In genomic region chr6:85500416-85500815, GRCm38 (mm10) we compare ENCODE assay signal across 22 mouse cellular contexts. TPM values are rescaled to one million over a fixed set of nuclear protein-coding genes. Genes with fewer than 3 reads are reported as not detected.
"Had no signal": no experiment of that assay in that cellular context is flagged by ENCODE, and none has a peak within 500 bp of the region (broad histone marks: within the 10 kb centered on the region; RNA-seq: fewer than 3 reads in every experiment).

No protein-coding gene starts in this region.

- H3K27ac ChIP-seq: kidney, embryonic 15.5 days; liver, embryonic 13.5 days; neural tube, embryonic 12.5 days had no signal

- DNase-seq: kidney, adult 8-10 months; kidney, postnatal 10 days; kidney, postnatal 36 days; layer of hippocampus, adult 9-11 months; liver, embryonic 13.5 days; lung, adult 2 months; lung, postnatal 14 days; lung, postnatal 4 days; midbrain, embryonic 14.5 days; retina, postnatal 1 day; right cerebral cortex, postnatal 25 days; thymus, adult 18-20 months; thymus, postnatal 36 days had no signal

- H3K9me3 ChIP-seq: kidney, embryonic 15.5 days; liver, embryonic 13.5 days; neural tube, embryonic 12.5 days had no signal

- H3K4me2 ChIP-seq: kidney, embryonic 15.5 days; liver, embryonic 13.5 days; midbrain, embryonic 11.5 days; neural tube, embryonic 12.5 days had no signal

- H3K36me3 ChIP-seq: kidney, embryonic 15.5 days; liver, embryonic 13.5 days; neural tube, embryonic 12.5 days had no signal

- H3K9ac ChIP-seq: kidney, embryonic 15.5 days; liver, embryonic 13.5 days; neural tube, embryonic 12.5 days had no signal

- H3K4me3 ChIP-seq: kidney, embryonic 15.5 days; liver, embryonic 13.5 days; neural tube, embryonic 12.5 days had no signal

RNA-seq across cellular contexts. Expression of gene Fbxo41, which starts 2.4 kb away (rescaled TPM):
- polyA plus RNA-seq: liver, adult 2 months; liver, embryonic 13.5 days; liver, embryonic 16.5 days had no signal

RNA-seq across cellular contexts. Expression of gene Egr4, which starts 13.0 kb away (rescaled TPM):
- polyA plus RNA-seq: kidney, embryonic 15.5 days; limb, embryonic 11.5 days; liver, adult 2 months; liver, embryonic 13.5 days; liver, embryonic 16.5 days; lung, adult 2 months; lung, embryonic 16.5 days; midbrain, embryonic 11.5 days; midbrain, embryonic 14.5 days; neural tube, embryonic 12.5 days; stomach, embryonic 16.5 days; urinary bladder, adult 2 months had no signal
